ENCODE assay signal across 8 mouse cellular contexts in genomic region chr3:88553525-88553879, GRCm38 (mm10). TPM values are rescaled to one million over a fixed set of nuclear protein-coding genes. Genes with fewer than 3 reads are reported as not detected.
DNase-seq lines count a peak whose midpoint lies in the region; ATAC-seq and TF ChIP-seq lines count a peak whose summit lies in the region.

Gene Ubqln4, plus strand, starts transcription at chr3:88553758.

- H3K9ac ChIP-seq in heart, embryonic 11.5 days (ENCODE audit: low read depth, low read length): peak within 1 kb of the TSS; percentile 93
- peak within 1 kb of the TSS; percentile 95 for H3K9ac ChIP-seq in kidney, embryonic 16.5 days (replicated peaks; ENCODE audit: low read length)
- peak within 1 kb of the TSS; percentile 93 for H3K9ac ChIP-seq in liver, adult 2 months (ENCODE audit: low read depth, low read length)

- peak; percentile 89 for DNase-seq in 416B (ENCODE audit: low read depth)
- peak; percentile 96 for DNase-seq in adrenal gland, postnatal 36 days
- DNase-seq in liver, adult 2 months (ENCODE audit: extremely low read depth, low read depth, low spot score): peak; percentile 65
- DNase-seq in spleen, postnatal 36 days (ENCODE audit: low spot score in 2 of 2): peak; percentile 83 to 89

- H3K9me3 ChIP-seq in heart, embryonic 11.5 days (replicated peaks; ENCODE audit: control insufficient read depth, low read length): no peaks in the 10 kb centered on the region
- H3K9me3 ChIP-seq in kidney, embryonic 16.5 days (ENCODE audit: low read length): no peaks in the 10 kb centered on the region

- H3K27ac ChIP-seq in heart, embryonic 11.5 days (ENCODE audit: low read depth, low read length): peak within 1 kb of the TSS; percentile 98
- H3K27ac ChIP-seq in kidney, embryonic 16.5 days (ENCODE audit: low read length): peak within 1 kb of the TSS; percentile 99
- peak within 1 kb of the TSS; percentile 96 for H3K27ac ChIP-seq in liver, adult 2 months (replicated peaks; ENCODE audit: insufficient read depth, low read depth, low read length)

- TF ChIP-seq CTCF in liver, adult 2 months (IDR thresholded peaks at IDR 0.05; ENCODE audit: low read depth, low read length): peak; percentile 76

- H3K27me3 ChIP-seq in heart, embryonic 11.5 days (ENCODE audit: control insufficient read depth, insufficient read depth, low read length): no peaks in the 10 kb centered on the region
- no peaks in the 10 kb centered on the region for H3K27me3 ChIP-seq in kidney, embryonic 16.5 days (ENCODE audit: insufficient read depth, low read length)
- H3K27me3 ChIP-seq in liver, adult 2 months (ENCODE audit: control insufficient read depth, insufficient read depth, low read length): no peaks in the 10 kb centered on the region

- peak; percentile 45 for TF ChIP-seq POLR2A in liver, adult 2 months (IDR thresholded peaks at IDR 0.05; ENCODE audit: extremely low read depth, insufficient read depth, low read length)

- H3K36me3 ChIP-seq in heart, embryonic 11.5 days (ENCODE audit: control insufficient read depth, insufficient read depth, low read length): peaks cover 20% of the 10 kb centered on the region
- peaks cover 28% of the 10 kb centered on the region for H3K36me3 ChIP-seq in kidney, embryonic 16.5 days (ENCODE audit: insufficient read depth, low read length)
- peaks cover 7% of the 10 kb centered on the region; the same call in 1 of the 2 replicates for H3K36me3 ChIP-seq in liver, adult 2 months (ENCODE audit: control insufficient read depth, insufficient read depth, low read length)

- H3K4me3 ChIP-seq in heart, embryonic 11.5 days (ENCODE audit: low read depth, low read length): peak within 1 kb of the TSS; percentile 80
- H3K4me3 ChIP-seq in kidney, embryonic 16.5 days (ENCODE audit: low read length): peak within 1 kb of the TSS; percentile 95
- peak within 1 kb of the TSS; percentile 80 for H3K4me3 ChIP-seq in liver, adult 2 months (ENCODE audit: insufficient read depth, low read depth, low read length)

- H3K79me2 ChIP-seq in liver, adult 2 months (ENCODE audit: control insufficient read depth, insufficient read depth, low read length): peaks cover 10% of the 10 kb centered on the region; the same call in 1 of the 2 replicates

- peak; percentile 69 for ATAC-seq in erythroblast, adult 5-6 weeks (replicated peaks; ENCODE audit: low FRiP score, poor library complexity, severe bottlenecking)
- ATAC-seq in heart, embryonic 11.5 days (replicated peaks; ENCODE audit: insufficient number of reproducible peaks, low FRiP score, low TSS enrichment): peak; percentile 87
- ATAC-seq in kidney, embryonic 16.5 days (ENCODE audit: low FRiP score, low TSS enrichment): peak; percentile 92
- peak; percentile 32; the same call in 1 of the 2 replicates for ATAC-seq in monocyte, adult 5-6 weeks (replicated peaks; ENCODE audit: insufficient number of reproducible peaks, low FRiP score, low TSS enrichment, poor library complexity, severe bottlenecking)

- peaks cover 14% of the 10 kb centered on the region for H3K4me1 ChIP-seq in heart, embryonic 11.5 days (ENCODE audit: control insufficient read depth, insufficient read depth, low read length)
- H3K4me1 ChIP-seq in kidney, embryonic 16.5 days (ENCODE audit: insufficient read depth, low read length): peaks cover 23% of the 10 kb centered on the region
- peaks cover 6% of the 10 kb centered on the region for H3K4me1 ChIP-seq in liver, adult 2 months (ENCODE audit: control insufficient read depth, insufficient read depth, low read length)

- peak within 1 kb of the TSS; percentile 87 for H3K4me2 ChIP-seq in heart, embryonic 11.5 days
- H3K4me2 ChIP-seq in kidney, embryonic 16.5 days (replicated peaks; ENCODE audit: low read depth, low read length): peak within 1 kb of the TSS; percentile 91

- 0% methylated on average over 21 of the region's 37 CpGs for WGBS in heart, embryonic 11.5 days (ENCODE audit: insufficient replicate concordance)
- WGBS in kidney, embryonic 16.5 days: 0% methylated on average over 18 of the region's 37 CpGs
- under 1% methylated on average over 35 of the region's 37 CpGs for WGBS in liver, adult 2 months

RNA-seq across cellular contexts. Expression of gene Ubqln4, which starts in this region (rescaled TPM):
- total RNA-seq in adrenal gland, postnatal 36 days (2021): 10 to 100 TPM; 73.3 to 74.2 TPM
- 5.4 and 7.9 TPM in 2 replicates for total RNA-seq in erythroblast, adult 5-6 weeks (2015; ENCODE audit: low replicate concordance)
- 5.7 and 10.0 TPM in 2 replicates for total RNA-seq in erythroblast, adult 5-6 weeks (2017; ENCODE audit: low replicate concordance)
- polyA plus RNA-seq in heart, embryonic 11.5 days (2014; fragmentation: Nextera tagmentation; extraction: Ambion mirVana): 48.8 and 49.5 TPM in 2 replicates
- 52.7 and 57.8 TPM in 2 replicates for polyA plus RNA-seq in kidney, embryonic 16.5 days (2015; fragmentation: Nextera tagmentation; extraction: Ambion mirVana)
- 8.3 and 14.2 TPM in 2 replicates for total RNA-seq in liver, adult 2 months (2014; rRNA removed)
- polyA plus RNA-seq in liver, adult 2 months (2012; rRNA removed): 41.1 and 42.8 TPM in 2 replicates
- total RNA-seq in monocyte, adult 5-6 weeks (2017): 14.7 to 25.7 TPM (median 19.6 TPM) in 3 replicates

Comparison
In these comparisons a context has a peak if more than half of its experiments do, and no peak if none do; other contexts are left out.
1. Peak in every context shown above with its lines: DNase-seq, ATAC-seq, H3K4me3 ChIP-seq and H3K27ac ChIP-seq.
2. ATAC-seq: peak in every context shown above with its lines; median percentile 92 in kidney, embryonic 16.5 days; 87 in heart, embryonic 11.5 days; 69 in erythroblast, adult 5-6 weeks; 32 in monocyte, adult 5-6 weeks.